Mouse (Mus musculus) olfactory bulb, adult 2 months (tissue): ENCODE results near the gene Rptn. TPM values are rescaled to one million over a fixed set of nuclear protein-coding genes. Genes with fewer than 3 reads are reported as not detected.

Source experiments
- H3K27ac ChIP-seq: fragments of 200-500 bp; 2 replicates; pipeline ENCODE4 v1.5.1; 2012; ENCODE audit warnings: low read depth, low read length; ENCODE audit not compliant: insufficient read depth
- H3K4me1 ChIP-seq: fragments of 200-500 bp; 2 replicates; pipeline ENCODE4 v1.6.1; 2012; ENCODE audit warnings: low read length; ENCODE audit not compliant: control insufficient read depth, insufficient read depth
- H3K4me3 ChIP-seq: fragments of 200-500 bp; 2 replicates; pipeline ENCODE4 v1.5.1; 2012; ENCODE audit warnings: mild to moderate bottlenecking, low read depth, low read length, moderate library complexity; ENCODE audit not compliant: insufficient read depth
- CTCF ChIP-seq: fragments of 200-500 bp; IDR thresholded peaks from 2 replicates; pipeline ENCODE4 v1.5.1; 2012; ENCODE audit warnings: low read depth, mild to moderate bottlenecking, low read length, moderate library complexity; ENCODE audit not compliant: insufficient read depth
- POLR2A ChIP-seq: fragments of 200-500 bp; IDR thresholded peaks from 2 replicates; pipeline ENCODE4 v1.6.1; 2012; ENCODE audit warnings: mild to moderate bottlenecking, low read depth, low read length, moderate library complexity; ENCODE audit not compliant: insufficient read depth
- WGBS: fragments of 180-500 bp; shearing (Covaris S2); methylation state at CpG from one replicate; pipeline ENCODE4 v1.1.7; 2018; 5-methylcytosine and 5-hydroxymethylcytosine counted together
- polyA plus RNA-seq: library from polyadenylated mRNA; stranded (reverse); fragments of >200 nt; gene quantifications from 2 replicates; pipeline ENCODE4 v1.2.4, GENCODE M21; 2012; ENCODE audit warnings: low replicate concordance; ENCODE audit not compliant: missing spikeins, insufficient read depth, insufficient read length

Gene Rptn
- polyA plus RNA-seq, 1 experiment, result not detected

DNA sequence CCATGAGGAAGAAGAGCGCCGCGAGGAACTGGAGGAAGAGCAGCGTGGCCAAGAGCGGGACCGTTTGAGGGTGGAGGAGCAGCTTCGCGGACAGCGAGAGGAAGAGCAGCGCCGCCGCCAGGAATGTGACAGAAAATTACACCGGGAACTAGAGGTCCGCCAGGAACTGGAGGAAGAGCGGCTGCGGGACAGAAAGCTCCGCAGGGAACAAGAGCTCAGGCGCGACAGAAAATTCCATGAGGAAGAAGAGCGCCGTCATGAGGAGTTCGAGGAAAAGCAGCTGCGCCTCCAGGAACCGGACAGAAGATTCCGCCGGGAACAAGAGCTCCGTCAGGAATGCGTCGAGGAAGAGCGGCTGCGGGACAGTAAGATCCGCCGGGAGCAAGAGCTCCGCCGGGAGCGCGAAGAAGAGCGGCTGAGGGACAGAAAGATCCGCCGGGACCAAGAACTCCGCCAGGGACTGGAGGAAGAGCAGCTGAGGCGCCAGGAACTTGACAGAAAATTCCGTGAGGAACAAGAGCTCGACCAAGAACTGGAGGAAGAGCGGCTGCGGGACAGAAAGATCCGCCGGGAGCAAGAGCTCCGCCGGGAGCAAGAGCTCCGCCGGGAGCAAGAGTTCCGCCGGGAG is 52.7 kb downstream of the Rptn start:
- 1% methylated on average over 54 of the region's 54 CpGs for WGBS
- TF ChIP-seq CTCF (no peak), POLR2A (no peak)
- peaks cover 29% of the 10 kb centered on the region for H3K4me1 ChIP-seq
- peak overlapping the region; percentile 54 for H3K4me3 ChIP-seq
- no peak overlapping the region for H3K27ac ChIP-seq

- peaks cover 29% of the 10 kb centered on the region for H3K4me1 ChIP-seq
- 0 out of 2 replicates have a peak overlapping the region, but pooled peaks have one; percentile 9 for H3K27ac ChIP-seq
- under 1% methylated on average over 32 of the region's 32 CpGs for WGBS
- peak overlapping the region; percentile 54 for H3K4me3 ChIP-seq
Observed at GRCm38 (mm10) chr3:93446756-93447137, 53.2 kb downstream of the Rptn start.

DNA sequence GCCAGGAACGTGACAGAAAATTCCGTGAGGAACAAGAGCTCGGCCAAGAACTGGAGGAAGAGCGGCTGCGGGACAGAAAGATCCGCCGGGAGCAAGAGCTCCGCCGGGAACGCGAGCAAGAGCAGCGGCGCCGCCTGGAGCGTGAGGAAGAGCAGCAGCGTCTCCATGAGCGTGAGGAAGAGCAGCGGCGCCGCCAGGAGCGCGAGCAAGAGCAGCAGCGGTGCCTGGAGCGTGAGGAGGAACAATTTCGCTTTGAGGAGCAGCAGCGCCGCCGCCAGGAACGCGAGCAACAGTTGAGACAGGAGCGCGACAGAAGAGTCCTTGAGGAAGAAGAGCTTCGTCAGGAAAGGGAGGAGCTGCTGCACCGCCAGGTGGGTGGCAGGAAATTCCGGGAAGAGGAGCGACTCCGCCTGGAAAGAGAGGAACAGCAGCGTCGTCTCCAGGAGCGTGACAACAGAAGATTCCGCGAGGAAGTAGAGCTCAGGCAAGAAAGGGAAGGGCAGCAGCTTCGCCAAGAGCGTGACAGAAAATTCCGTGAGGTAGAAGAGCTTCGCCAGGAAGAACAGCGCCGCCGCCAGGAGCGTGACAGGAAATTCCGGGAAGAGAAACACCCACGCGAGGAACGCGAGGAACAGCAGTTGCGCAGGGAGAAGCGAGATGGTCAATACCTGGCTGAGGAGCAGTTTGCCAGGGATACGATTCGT is 53.8 kb downstream of the Rptn start:
- Histone ChIP-seq H3K27ac (peak overlapping the region; percentile 9; the same call in 1 of the 2 replicates), H3K4me1 (peaks cover 29% of the 10 kb centered on the region), H3K4me3 (peak overlapping the region; percentile 54)
- TF ChIP-seq CTCF, result peak; percentile 50
- 0 out of 2 replicates have a peak, but pooled peaks have one; percentile 27 for TF ChIP-seq POLR2A
- under 1% methylated on average over 59 of the region's 59 CpGs for WGBS

Other genes with a start within 250 kb of the Rptn start
- gene Crnn, start 248.9 kb upstream of the Rptn start, polyA plus RNA-seq, result not detected in 2 replicates
- not detected in 2 replicates for gene Flg2, start 196.4 kb upstream of the Rptn start, polyA plus RNA-seq
- not detected in 2 replicates for gene Flg, start 120.2 kb upstream of the Rptn start, polyA plus RNA-seq
- gene Hrnr, start 74.0 kb upstream of the Rptn start, polyA plus RNA-seq, result not detected in 2 replicates
- not detected in 2 replicates for gene Tchh, start 48.6 kb downstream of the Rptn start, polyA plus RNA-seq
- gene Tchhl1, start 75.1 kb downstream of the Rptn start, polyA plus RNA-seq, result not detected in 2 replicates
- gene S100a11, start 126.8 kb downstream of the Rptn start, polyA plus RNA-seq, result not detected in 2 replicates
- gene S100a10, start 161.4 kb downstream of the Rptn start, polyA plus RNA-seq, result not detected in 2 replicates